Mouse (Mus musculus): ENCODE data around the gene Znrf1.

The Znrf1 gene

GRCm38 (mm10) chr8:111596485-111596821 lies 60.6 kb downstream of the Znrf1 start:
- no peak for DNase-seq (ENCODE audit: low read depth, low spot score)

- no peak for DNase-seq (ENCODE audit: low read depth, low spot score)
Measured at GRCm38 (mm10) chr8:111597310-111597709, 61.4 kb downstream of the Znrf1 start.

GRCm38 (mm10) chr8:111599707-111600444 lies 64.0 kb downstream of the Znrf1 start:
- DNase-seq (ENCODE audit: low read depth, low spot score): no peak

DNA sequence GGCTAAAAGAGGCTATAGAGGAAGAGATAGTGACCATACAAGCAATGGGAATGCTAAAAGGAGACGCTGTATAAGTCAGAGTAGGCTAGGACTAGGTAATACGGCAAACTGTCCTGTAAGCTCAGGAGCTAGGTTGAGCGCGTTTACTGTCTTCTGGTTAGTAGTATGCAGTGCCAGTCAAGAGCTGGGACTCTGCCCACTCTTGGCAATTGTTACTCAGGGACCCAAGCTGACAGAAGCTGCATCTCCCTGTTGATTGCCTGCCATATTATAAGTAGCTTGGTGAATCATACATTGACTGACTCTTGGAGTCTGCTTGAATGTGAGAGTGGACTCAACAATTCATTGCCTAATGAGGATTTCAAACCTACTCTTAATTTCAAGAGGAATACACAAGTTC lies 66.2 kb downstream of the Znrf1 start:
- no peak for DNase-seq (ENCODE audit: low read depth, low spot score)

GRCm38 (mm10) chr8:111604986-111605385 lies 69.1 kb downstream of the Znrf1 start:
- DNase-seq (ENCODE audit: low read depth, low spot score): no peak

- DNase-seq (ENCODE audit: low read depth, low spot score): no peak
Measured at GRCm38 (mm10) chr8:111606961-111607360, 71.1 kb downstream of the Znrf1 start.

DNA sequence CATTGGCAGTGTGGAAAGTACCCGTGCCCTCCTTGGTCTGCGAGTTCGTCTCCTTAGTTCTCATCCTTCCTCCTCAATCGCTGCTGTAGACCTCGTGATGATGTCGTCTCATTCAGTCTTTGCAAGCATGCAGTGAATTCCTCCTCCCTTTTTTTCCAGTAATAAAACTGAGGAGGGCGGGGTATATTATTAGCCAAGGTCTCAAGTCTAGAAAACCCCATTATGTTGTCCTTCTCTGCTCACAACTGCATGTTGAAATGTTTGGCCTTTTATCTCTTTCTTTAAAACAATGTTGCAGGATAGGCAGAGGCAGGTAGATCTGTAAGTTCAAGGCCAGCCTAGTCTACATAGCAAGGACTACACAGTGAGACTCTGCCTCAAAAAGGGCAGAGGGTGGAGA lies 71.5 kb downstream of the Znrf1 start:
- DNase-seq (ENCODE audit: low read depth, low spot score): no peak

DNA sequence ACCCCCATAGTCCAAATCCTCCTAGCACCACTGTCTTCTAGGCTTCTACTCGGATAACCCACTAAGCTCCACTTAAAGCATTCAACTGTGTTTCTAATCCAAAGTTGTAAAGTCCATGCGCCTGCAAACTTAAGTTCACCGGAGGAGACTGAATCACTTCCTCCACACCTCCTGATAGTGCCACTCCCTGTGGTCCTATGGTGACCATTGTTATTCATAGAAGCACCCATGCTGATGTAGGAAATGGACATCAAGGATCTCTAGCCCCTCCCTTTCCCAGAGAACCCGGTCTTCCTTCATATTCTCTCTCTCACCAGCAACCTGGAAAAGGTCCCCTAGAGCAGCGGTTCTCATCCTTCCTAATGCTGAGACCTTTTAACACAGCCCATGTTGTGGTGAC lies 77.3 kb downstream of the Znrf1 start:
- DNase-seq (ENCODE audit: low read depth, low spot score): peak; percentile 94

GRCm38 (mm10) chr8:111614786-111615701 lies 79.1 kb downstream of the Znrf1 start:
- no peak for DNase-seq (ENCODE audit: low read depth, low spot score)

GRCm38 (mm10) chr8:111617812-111618211 lies 81.9 kb downstream of the Znrf1 start:
- DNase-seq (ENCODE audit: low read depth, low spot score): no peak

DNA sequence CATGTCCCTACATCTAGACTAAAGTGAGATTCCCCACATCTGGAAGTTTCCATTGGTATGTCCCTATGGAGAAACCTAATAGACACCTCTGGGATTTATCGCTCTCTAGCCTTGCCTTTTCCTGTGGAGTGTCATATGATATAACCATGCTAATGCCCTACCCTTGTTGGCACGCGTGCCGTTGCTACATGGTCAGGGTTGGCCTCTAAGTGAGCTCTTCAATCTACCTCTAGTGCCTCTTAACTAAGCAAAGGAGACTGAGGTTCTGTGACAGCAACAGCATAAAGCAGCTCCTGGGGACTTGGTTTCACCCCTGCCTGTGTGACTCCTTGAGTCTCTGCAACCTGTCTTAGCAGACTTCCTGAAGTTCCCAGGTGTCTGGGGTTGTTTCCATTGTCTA lies 82.4 kb downstream of the Znrf1 start:
- DNase-seq (ENCODE audit: low read depth, low spot score): no peak

DNA sequence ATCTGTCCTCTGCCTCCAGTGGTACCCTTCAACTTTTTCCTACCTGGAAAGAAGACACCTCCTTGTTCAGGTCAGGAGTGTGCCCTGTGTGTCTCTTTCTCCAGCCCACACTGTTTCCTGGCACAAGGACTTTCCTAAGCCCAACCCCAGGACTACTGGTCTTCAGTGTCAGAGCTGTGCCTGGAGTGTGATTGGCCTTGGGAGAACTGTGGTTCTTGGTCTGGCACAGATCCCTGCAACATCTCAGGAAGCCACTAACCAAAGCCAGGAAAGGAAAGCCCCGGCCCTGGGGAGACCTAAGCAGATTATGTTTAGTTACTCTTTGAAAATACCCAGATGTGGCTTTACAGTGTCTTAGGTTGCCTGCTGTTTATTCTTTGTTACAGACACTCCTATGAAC lies 84.0 kb downstream of the Znrf1 start:
- no peak for DNase-seq (ENCODE audit: low read depth, low spot score)

GRCm38 (mm10) chr8:111622104-111622503 lies 86.2 kb downstream of the Znrf1 start:
- DNase-seq (ENCODE audit: low read depth, low spot score): peak; percentile 88

DNA sequence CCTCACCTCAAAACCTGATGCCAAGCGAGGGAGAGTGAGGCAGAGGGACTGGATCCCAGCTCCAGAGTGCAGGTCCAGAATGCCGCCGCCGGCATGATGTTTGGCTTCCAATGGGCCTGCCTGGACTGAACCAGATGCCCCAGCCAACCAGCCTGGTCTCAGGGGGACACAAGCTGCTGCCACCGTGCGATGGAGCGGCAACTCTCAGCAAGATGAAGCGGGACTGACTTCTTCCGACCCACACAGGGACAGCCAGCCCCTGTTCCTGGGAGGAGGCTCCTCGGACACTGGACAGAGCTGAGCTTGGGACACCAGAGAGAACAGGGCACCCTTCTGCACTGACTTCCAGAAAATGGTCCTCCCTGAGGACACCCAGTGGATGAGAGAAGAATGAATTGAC lies 86.7 kb downstream of the Znrf1 start:
- DNase-seq (ENCODE audit: low read depth, low spot score): no peak

DNA sequence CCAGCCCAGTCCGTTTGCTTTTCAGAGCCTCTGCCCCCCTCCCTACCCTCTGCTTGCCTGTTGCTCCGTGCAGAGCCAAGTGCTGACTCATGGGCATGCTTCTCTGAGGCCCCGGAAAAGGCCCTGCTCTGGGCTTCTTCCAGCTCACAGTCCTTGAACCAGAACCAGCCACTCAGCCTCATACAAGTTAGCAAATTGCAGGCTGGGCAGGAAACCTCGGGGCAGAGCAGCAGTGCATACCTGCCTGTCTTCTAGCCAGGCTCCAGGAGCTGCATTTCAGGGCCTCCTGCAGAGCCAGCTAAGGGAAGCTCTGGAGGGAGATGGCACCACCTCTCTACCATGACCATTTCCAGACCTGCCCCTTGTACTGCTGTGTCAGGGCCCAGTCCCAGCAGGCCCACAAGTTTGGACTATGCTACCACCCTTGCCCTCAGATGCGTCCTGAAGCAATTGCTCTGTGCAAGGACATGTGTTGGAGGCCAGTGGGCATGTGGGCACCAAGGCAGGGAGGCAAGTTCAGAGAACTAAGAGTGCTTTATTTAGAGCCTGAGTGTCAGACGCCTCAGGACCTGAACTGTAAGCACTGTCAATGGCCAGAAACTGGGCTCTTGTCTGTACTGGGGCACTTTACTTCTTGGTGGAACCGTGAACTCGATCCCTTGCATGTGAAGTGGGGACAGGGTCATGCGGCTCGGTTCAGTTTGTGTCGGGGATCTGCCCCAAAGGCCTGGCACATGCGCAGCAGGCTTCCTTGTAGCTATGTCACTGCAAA lies 88.4 kb downstream of the Znrf1 start:
- DNase-seq (ENCODE audit: low read depth, low spot score): no peak

GRCm38 (mm10) chr8:111624853-111625221 lies 88.9 kb downstream of the Znrf1 start:
- DNase-seq (ENCODE audit: low read depth, low spot score): peak; percentile 16

DNA sequence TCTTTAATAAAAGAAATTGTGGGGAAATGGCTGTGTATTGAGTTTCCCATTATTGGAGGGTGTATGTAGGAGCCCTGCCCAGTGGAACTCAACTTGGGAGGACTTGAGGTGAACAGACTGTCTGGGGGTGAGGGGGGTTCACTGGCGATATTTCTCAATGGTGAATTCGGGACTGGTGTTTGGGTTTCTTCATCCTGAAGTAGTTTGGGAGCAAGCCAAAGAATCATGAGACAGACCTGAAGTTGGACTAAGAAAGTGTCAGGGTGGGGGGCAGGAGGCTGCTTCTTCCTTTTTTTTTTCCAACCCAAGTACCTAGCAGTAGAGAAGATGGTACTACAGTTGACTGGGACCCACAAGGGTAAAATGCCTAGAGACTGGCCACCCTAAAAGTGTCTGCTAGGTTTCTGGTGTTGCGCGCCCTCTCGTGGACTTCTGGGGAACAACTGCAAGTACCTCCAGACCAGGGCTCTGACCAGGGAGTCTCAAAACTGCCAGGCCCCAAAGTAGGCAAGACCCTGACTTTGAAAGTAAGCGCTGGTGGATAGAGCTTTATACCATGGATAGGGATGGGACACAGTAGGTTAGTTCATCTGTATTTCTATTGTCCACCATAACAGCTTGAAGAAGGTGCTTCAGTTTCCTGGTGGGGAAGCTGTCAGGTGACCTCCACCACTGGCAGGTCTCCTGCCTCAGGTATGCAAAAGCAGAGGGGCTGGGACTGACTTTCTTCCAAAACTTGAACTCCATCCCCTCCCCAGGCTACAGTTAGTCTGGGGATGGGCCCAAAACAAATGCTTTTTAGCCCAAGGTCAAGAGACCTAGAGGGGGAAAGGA lies 90.0 kb downstream of the Znrf1 start:
- DNase-seq (ENCODE audit: low read depth, low spot score): peak; percentile 93

- DNase-seq (ENCODE audit: low read depth, low spot score): no peak
Measured at GRCm38 (mm10) chr8:111626528-111626820, 90.6 kb downstream of the Znrf1 start.

DNA sequence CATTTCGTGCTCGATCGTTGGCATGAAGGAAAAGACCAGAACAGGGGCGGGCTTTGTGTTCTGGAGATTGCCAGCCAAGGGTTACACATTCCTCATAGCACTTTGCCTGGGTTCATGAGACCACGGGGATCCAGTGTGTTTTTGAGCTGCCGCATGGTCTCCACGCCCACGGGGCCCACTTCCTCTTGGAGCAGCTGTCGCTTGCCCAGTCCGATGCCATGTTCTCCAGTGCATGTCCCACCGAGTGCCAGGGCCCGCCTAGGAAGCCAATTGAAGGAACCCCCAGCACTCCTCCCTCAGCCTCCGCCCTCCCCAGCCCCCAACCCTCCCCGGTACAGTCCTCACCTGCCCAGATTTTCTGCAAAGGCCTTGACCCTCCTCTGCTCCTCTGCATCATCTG lies 91.0 kb downstream of the Znrf1 start:
- no peak for DNase-seq (ENCODE audit: low read depth, low spot score)

DNA sequence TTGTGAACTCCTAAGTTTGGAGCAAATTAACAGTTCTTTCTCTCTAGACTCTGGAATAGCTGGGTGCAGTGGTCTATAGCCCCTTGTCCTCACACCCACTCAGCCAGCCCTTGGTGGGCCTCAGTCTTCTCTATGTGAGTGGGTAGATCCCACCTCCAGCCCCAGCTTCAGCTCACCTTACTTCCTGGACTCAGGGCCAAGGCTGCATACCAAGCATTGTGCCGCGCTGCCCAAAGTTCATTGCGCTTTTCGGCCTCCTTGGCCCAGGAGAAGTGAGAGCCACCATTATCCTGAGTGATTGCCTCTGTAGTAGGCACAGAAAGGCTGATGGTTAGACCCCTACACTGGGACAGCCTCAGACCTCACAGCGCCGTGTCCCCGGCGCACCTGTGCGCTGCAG lies 92.0 kb downstream of the Znrf1 start:
- no peak for DNase-seq (ENCODE audit: low read depth, low spot score)

DNA sequence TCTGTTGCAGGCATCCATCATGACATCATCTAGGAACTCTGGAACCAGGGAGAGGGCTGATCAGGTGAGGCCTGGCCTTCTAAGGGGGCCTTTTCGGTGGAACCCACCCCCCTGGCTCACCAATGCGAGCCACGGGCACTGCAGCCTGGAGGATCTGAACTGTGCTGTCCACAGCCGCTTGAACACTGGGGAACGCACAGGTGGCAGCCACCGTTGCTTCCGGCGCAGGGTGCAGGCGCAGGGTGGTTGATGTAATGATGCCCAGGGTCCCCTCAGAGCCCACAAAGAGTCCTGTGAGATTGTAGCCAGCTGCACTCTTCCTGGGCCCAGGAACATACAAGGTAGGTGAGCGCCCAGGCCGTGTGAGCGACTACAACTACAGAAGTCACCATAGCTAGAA lies 92.5 kb downstream of the Znrf1 start:
- DNase-seq (ENCODE audit: low read depth, low spot score): no peak
